Mouse (Mus musculus) olfactory bulb, adult 2 months (tissue): ENCODE measurements around the gene Tshz2. TPM values are rescaled to one million over a fixed set of nuclear protein-coding genes. Genes with fewer than 3 reads are reported as not detected.

Source experiments
- H3K27ac ChIP-seq: fragments of 200-500 bp; 2 replicates; pipeline ENCODE4 v1.5.1; 2012; ENCODE audit warnings: low read depth, low read length; ENCODE audit not compliant: insufficient read depth
- H3K4me1 ChIP-seq: fragments of 200-500 bp; 2 replicates; pipeline ENCODE4 v1.6.1; 2012; ENCODE audit warnings: low read length; ENCODE audit not compliant: control insufficient read depth, insufficient read depth
- H3K4me3 ChIP-seq: fragments of 200-500 bp; 2 replicates; pipeline ENCODE4 v1.5.1; 2012; ENCODE audit warnings: mild to moderate bottlenecking, low read depth, low read length, moderate library complexity; ENCODE audit not compliant: insufficient read depth
- CTCF ChIP-seq: fragments of 200-500 bp; IDR thresholded peaks from 2 replicates; pipeline ENCODE4 v1.5.1; 2012; ENCODE audit warnings: low read depth, mild to moderate bottlenecking, low read length, moderate library complexity; ENCODE audit not compliant: insufficient read depth
- POLR2A ChIP-seq: fragments of 200-500 bp; IDR thresholded peaks from 2 replicates; pipeline ENCODE4 v1.6.1; 2012; ENCODE audit warnings: mild to moderate bottlenecking, low read depth, low read length, moderate library complexity; ENCODE audit not compliant: insufficient read depth
- WGBS: fragments of 180-500 bp; shearing (Covaris S2); methylation state at CpG from one replicate; pipeline ENCODE4 v1.1.7; 2018; 5-methylcytosine and 5-hydroxymethylcytosine counted together
- polyA plus RNA-seq: library from polyadenylated mRNA; stranded (reverse); fragments of >200 nt; gene quantifications from 2 replicates; pipeline ENCODE4 v1.2.4, GENCODE M21; 2012; ENCODE audit warnings: low replicate concordance; ENCODE audit not compliant: missing spikeins, insufficient read depth, insufficient read length

Gene Tshz2
- polyA plus RNA-seq, 1 experiment: not detected

GRCm38 (mm10) chr2:169647091-169647490, 14.3 kb downstream of the Tshz2 start:
- 80% methylated on average over 7 of the region's 7 CpGs for WGBS

GRCm38 (mm10) chr2:169649262-169649885, 16.6 kb downstream of the Tshz2 start:
- TF ChIP-seq POLR2A (no peak), CTCF (no peak)
- WGBS: 80% methylated on average over 7 of the region's 7 CpGs

More at GRCm38 (mm10) chr2:169647091-169647490, 14.3 kb downstream of the Tshz2 start:
- TF ChIP-seq CTCF (no peak), POLR2A (no peak)
- H3K27ac ChIP-seq: no peak overlapping the region
- H3K4me1 ChIP-seq: no peaks in the 10 kb centered on the region
- no peak overlapping the region for H3K4me3 ChIP-seq

GRCm38 (mm10) chr2:169653282-169653681, 20.5 kb downstream of the Tshz2 start:
- Histone ChIP-seq H3K4me3 (no peak overlapping the region), H3K4me1 (no peaks in the 10 kb centered on the region), H3K27ac (no peak overlapping the region)
- TF ChIP-seq CTCF: no peak
- 98% methylated on average over 1 of the region's 1 CpGs for WGBS

More at GRCm38 (mm10) chr2:169649262-169649885, 16.6 kb downstream of the Tshz2 start:
- Histone ChIP-seq H3K4me3 (no peak overlapping the region), H3K4me1 (no peaks in the 10 kb centered on the region), H3K27ac (no peak overlapping the region)

GRCm38 (mm10) chr2:169663792-169664191, 31.0 kb downstream of the Tshz2 start:
- TF ChIP-seq POLR2A (no peak), CTCF (no peak)
- 64% methylated on average over 8 of the region's 8 CpGs for WGBS
- no peak overlapping the region for H3K4me3 ChIP-seq

GRCm38 (mm10) chr2:169671264-169671663, 38.5 kb downstream of the Tshz2 start:
- no peak overlapping the region for H3K4me3 ChIP-seq
- H3K4me1 ChIP-seq: peaks cover 3% of the 10 kb centered on the region; the same call in 1 of the 2 replicates
- 96% methylated on average over 7 of the region's 7 CpGs for WGBS
- TF ChIP-seq POLR2A: no peak
- TF ChIP-seq CTCF: no peak
- no peak overlapping the region for H3K27ac ChIP-seq

More at GRCm38 (mm10) chr2:169663792-169664191, 31.0 kb downstream of the Tshz2 start:
- H3K27ac ChIP-seq: no peak overlapping the region
- peaks cover 6% of the 10 kb centered on the region; the same call in 1 of the 2 replicates for H3K4me1 ChIP-seq

- no peak overlapping the region for H3K4me3 ChIP-seq
- WGBS: 72% methylated on average over 6 of the region's 6 CpGs
- no peaks in the 10 kb centered on the region for H3K4me1 ChIP-seq
- TF ChIP-seq CTCF: no peak
- no peak for TF ChIP-seq POLR2A
- no peak overlapping the region for H3K27ac ChIP-seq
Observed at GRCm38 (mm10) chr2:169673786-169674185, 41.0 kb downstream of the Tshz2 start.

- Histone ChIP-seq H3K27ac (no peak overlapping the region), H3K4me1 (no peaks in the 10 kb centered on the region), H3K4me3 (no peak overlapping the region)
- TF ChIP-seq CTCF (no peak), POLR2A (no peak)
- WGBS: 91% methylated on average over 5 of the region's 5 CpGs
Observed at GRCm38 (mm10) chr2:169674209-169674608, 41.4 kb downstream of the Tshz2 start.

GRCm38 (mm10) chr2:169679264-169679663, 46.5 kb downstream of the Tshz2 start:
- Histone ChIP-seq H3K27ac (no peak overlapping the region), H3K4me3 (no peak overlapping the region), H3K4me1 (0 out of 2 replicates have a peak, but pooled peaks cover 2% of the 10 kb centered on the region)
- WGBS: 79% methylated on average over 7 of the region's 7 CpGs
- TF ChIP-seq POLR2A (no peak), CTCF (no peak)

GRCm38 (mm10) chr2:169679951-169680350, 47.1 kb downstream of the Tshz2 start:
- H3K4me3 ChIP-seq: no peak overlapping the region
- TF ChIP-seq POLR2A: no peak
- no peak for TF ChIP-seq CTCF
- no peak overlapping the region for H3K27ac ChIP-seq
- H3K4me1 ChIP-seq: 0 out of 2 replicates have a peak, but pooled peaks cover 2% of the 10 kb centered on the region
- WGBS: 78% methylated on average over 5 of the region's 5 CpGs

- Histone ChIP-seq H3K4me1 (no peaks in the 10 kb centered on the region), H3K4me3 (no peak overlapping the region), H3K27ac (no peak overlapping the region)
- 56% methylated on average over 5 of the region's 5 CpGs for WGBS
- TF ChIP-seq CTCF: no peak
- TF ChIP-seq POLR2A: no peak
Observed at GRCm38 (mm10) chr2:169685260-169685659, 52.4 kb downstream of the Tshz2 start.
